Mouse (Mus musculus): Measurements from ENCODE around the gene Dnajc7. TPM values are rescaled to one million over a fixed set of nuclear protein-coding genes. Genes with fewer than 3 reads are reported as not detected.

The Dnajc7 gene
- polyA plus RNA-seq, 1 experiment: 89.7 TPM

- no peak overlapping the region for H3K4me3 ChIP-seq (ENCODE audit: insufficient read depth, poor library complexity, severe bottlenecking)
- H3K79me2 ChIP-seq (ENCODE audit: control insufficient read depth, insufficient read depth): no peaks in the 10 kb centered on the region
- no peaks in the 10 kb centered on the region for H3K79me3 ChIP-seq (ENCODE audit: low read depth)
- TF ChIP-seq CTCF (IDR thresholded peaks at IDR 0.05; ENCODE audit: control insufficient read depth, insufficient read depth, insufficient read length) (no peak), USF1 (IDR thresholded peaks at IDR 0.05; ENCODE audit: low read depth) (no peak), MAX (IDR thresholded peaks at IDR 0.05) (no peak), FOSL1 (IDR thresholded peaks at IDR 0.05; ENCODE audit: insufficient read depth, low read length, poor library complexity, severe bottlenecking) (no peak), CEBPB (IDR thresholded peaks at IDR 0.05; ENCODE audit: low read depth) (no peak), MYOD1 (IDR thresholded peaks at IDR 0.05; ENCODE audit: control insufficient read depth, insufficient read length, low read depth) (no peak), MYOG (IDR thresholded peaks at IDR 0.05; ENCODE audit: control insufficient read depth, extremely low read depth, insufficient read length) (no peak)
- no peak overlapping the region for H3ac ChIP-seq (ENCODE audit: control insufficient read depth, insufficient read length, low read depth)
- no peaks in the 10 kb centered on the region for H3K27me3 ChIP-seq (ENCODE audit: control insufficient read depth, insufficient read depth, insufficient read length)
- no peaks in the 10 kb centered on the region for H3K36me3 ChIP-seq (ENCODE audit: control insufficient read depth, insufficient read depth)
Observed at GRCm38 (mm10) chr11:100533871-100534270, 86.1 kb downstream of the Dnajc7 start.

Other genes with a start within 250 kb of the Dnajc7 start
- gene Jup, start 222.4 kb downstream of the Dnajc7 start, polyA plus RNA-seq (2012; fragmentation: generic; extraction: Trizol): 127 TPM
- 185 TPM for gene P3h4, start 205.3 kb downstream of the Dnajc7 start, polyA plus RNA-seq (2012; fragmentation: generic; extraction: Trizol)
- 250 TPM for gene Fkbp10, start 204.5 kb downstream of the Dnajc7 start, polyA plus RNA-seq (2012; fragmentation: generic; extraction: Trizol)
- 83.4 TPM for gene Nt5c3b, start 178.4 kb downstream of the Dnajc7 start, polyA plus RNA-seq (2012; fragmentation: generic; extraction: Trizol)
- 0.12 TPM for gene Klhl10, start 178.3 kb downstream of the Dnajc7 start, polyA plus RNA-seq (2012; fragmentation: generic; extraction: Trizol)
- gene Klhl11, start 147.4 kb downstream of the Dnajc7 start, polyA plus RNA-seq (2012; fragmentation: generic; extraction: Trizol): 4.4 TPM
- gene Acly, start 92.2 kb downstream of the Dnajc7 start, polyA plus RNA-seq (2012; fragmentation: generic; extraction: Trizol): 86.6 TPM
- gene Ttc25, start 74.6 kb downstream of the Dnajc7 start, polyA plus RNA-seq (2012; fragmentation: generic; extraction: Trizol): 0.06 TPM
- gene Cnp, start 45.3 kb downstream of the Dnajc7 start, polyA plus RNA-seq (2012; fragmentation: generic; extraction: Trizol): 10.2 TPM
- gene Nkiras2, start 924 bp downstream of the Dnajc7 start, polyA plus RNA-seq (2012; fragmentation: generic; extraction: Trizol): 36.1 TPM
- not detected for gene Zfp385c, start 72.3 kb upstream of the Dnajc7 start, polyA plus RNA-seq (2012; fragmentation: generic; extraction: Trizol)
- gene Dhx58, start 84.1 kb upstream of the Dnajc7 start, polyA plus RNA-seq (2012; fragmentation: generic; extraction: Trizol): 0.64 TPM
- 50.3 TPM for gene Kat2a, start 92.3 kb upstream of the Dnajc7 start, polyA plus RNA-seq (2012; fragmentation: generic; extraction: Trizol)
- gene Hspb9, start 93.7 kb upstream of the Dnajc7 start, polyA plus RNA-seq (2012; fragmentation: generic; extraction: Trizol): 0.68 TPM
- gene Rab5c, start 118.0 kb upstream of the Dnajc7 start, polyA plus RNA-seq (2012; fragmentation: generic; extraction: Trizol): 136 TPM
- gene Kcnh4, start 139.8 kb upstream of the Dnajc7 start, polyA plus RNA-seq (2012; fragmentation: generic; extraction: Trizol): not detected
- not detected for gene Hcrt, start 142.8 kb upstream of the Dnajc7 start, polyA plus RNA-seq (2012; fragmentation: generic; extraction: Trizol)
- gene Ghdc, start 150.8 kb upstream of the Dnajc7 start, polyA plus RNA-seq (2012; fragmentation: generic; extraction: Trizol): 5.5 TPM
- 2.4 TPM for gene Stat5b, start 230.6 kb upstream of the Dnajc7 start, polyA plus RNA-seq (2012; fragmentation: generic; extraction: Trizol)
- gene Stat5a, start 239.2 kb upstream of the Dnajc7 start, polyA plus RNA-seq (2012; fragmentation: generic; extraction: Trizol): 13.3 TPM

Measured in C2C12 (cell line).